In genomic region chr3:101604550-101605223, GRCm38 (mm10) we compare ENCODE assay signal across 8 mouse cellular contexts. TPM values are rescaled to one million over a fixed set of nuclear protein-coding genes. Genes with fewer than 3 reads are reported as not detected.
A peak's percentile ranks its signal among the peaks of the same experiment; 100 is the strongest.
DNase-seq lines count a peak whose midpoint lies in the region; ATAC-seq lines count a peak whose summit lies in the region.

Gene Atp1a1, minus strand, starts transcription at chr3:101604684.

- WGBS in heart, embryonic 14.5 days: under 1% methylated on average over 59 of the region's 64 CpGs
- under 1% methylated on average over 64 of the region's 64 CpGs for WGBS in liver, embryonic 13.5 days (ENCODE audit: insufficient replicate concordance)
- under 1% methylated on average over 64 of the region's 64 CpGs for WGBS in stomach, embryonic 16.5 days

- H3K4me1 ChIP-seq in heart, embryonic 14.5 days (ENCODE audit: control insufficient read depth in 2 of 2, insufficient read depth in 2 of 2, low read length in 2 of 2): peaks cover 7 to 28% of the 10 kb centered on the region in 2 experiments
- H3K4me1 ChIP-seq in liver, embryonic 13.5 days (replicated peaks): peaks cover 54% of the 10 kb centered on the region
- peaks cover 39% of the 10 kb centered on the region for H3K4me1 ChIP-seq in stomach, embryonic 16.5 days (ENCODE audit: control insufficient read depth, insufficient read depth, low read length)

- H3K4me3 ChIP-seq in heart, embryonic 14.5 days (ENCODE audit: control insufficient read depth in 1 of 2, insufficient read depth in 1 of 2, low read depth in 1 of 2, low read length in 2 of 2): peak within 1 kb of the TSS; percentile 77 to 82
- H3K4me3 ChIP-seq in liver, embryonic 13.5 days (replicated peaks): peak within 1 kb of the TSS; percentile 95
- H3K4me3 ChIP-seq in stomach, embryonic 16.5 days (replicated peaks; ENCODE audit: low read length): peak within 1 kb of the TSS; percentile 92

- peak within 1 kb of the TSS; percentile 92 to 99 for H3K27ac ChIP-seq in heart, embryonic 14.5 days (replicated peaks in 1 of 2; ENCODE audit: control insufficient read depth in 1 of 2, insufficient read depth in 1 of 2, low read depth in 2 of 2, low read length in 2 of 2)
- peak within 1 kb of the TSS; percentile 96 for H3K27ac ChIP-seq in liver, embryonic 13.5 days
- H3K27ac ChIP-seq in stomach, embryonic 16.5 days (ENCODE audit: low read length): peak within 1 kb of the TSS; percentile 98

- H3K9me3 ChIP-seq in heart, embryonic 14.5 days (ENCODE audit: control insufficient read depth, low read length): no peaks in the 10 kb centered on the region
- H3K9me3 ChIP-seq in liver, embryonic 13.5 days (replicated peaks): no peaks in the 10 kb centered on the region
- H3K9me3 ChIP-seq in stomach, embryonic 16.5 days (replicated peaks; ENCODE audit: control insufficient read depth, low read length): no peaks in the 10 kb centered on the region

- peak within 1 kb of the TSS; percentile 99 for H3K9ac ChIP-seq in heart, embryonic 14.5 days (ENCODE audit: low read length)
- H3K9ac ChIP-seq in liver, embryonic 13.5 days: peak within 1 kb of the TSS; percentile 96
- peak within 1 kb of the TSS; percentile 97 for H3K9ac ChIP-seq in stomach, embryonic 16.5 days (ENCODE audit: low read length)

- peak; percentile 85 for ATAC-seq in CD4-positive, CD25-positive, alpha-beta regulatory T cell, adult 4 months
- peak; percentile 94 for ATAC-seq in heart, embryonic 14.5 days (ENCODE audit: insufficient number of reproducible peaks, insufficient read depth, low FRiP score, low read depth)
- peak; percentile 92 for ATAC-seq in liver, embryonic 13.5 days (ENCODE audit: low read depth)
- ATAC-seq in stomach, embryonic 16.5 days (ENCODE audit: insufficient read depth, low FRiP score): peak; percentile 97

- DNase-seq in c-Kit-negative CD71-positive TER-119-positive erythroid progenitor cells, embryonic 14.5 days (ENCODE audit: low read depth, low spot score): peak; percentile 93
- peak; percentile 86 for DNase-seq in fibroblast of lung, adult 2 months (ENCODE audit: low read depth)
- DNase-seq in kidney, postnatal 14 days: peak; percentile 99
- DNase-seq in liver, embryonic 13.5 days: peak; percentile 98
- peak; percentile 97 for DNase-seq in neural tube, embryonic 10.5 days (ENCODE audit: extremely low spot score, low spot score)

- no peaks in the 10 kb centered on the region for H3K27me3 ChIP-seq in heart, embryonic 14.5 days (ENCODE audit: control insufficient read depth, insufficient read depth, low read length)
- peaks cover 25% of the 10 kb centered on the region for H3K27me3 ChIP-seq in liver, embryonic 13.5 days
- H3K27me3 ChIP-seq in stomach, embryonic 16.5 days (ENCODE audit: control insufficient read depth, insufficient read depth, low read length): no peaks in the 10 kb centered on the region

- 0 out of 2 replicates have a peak, but pooled peaks cover 2% of the 10 kb centered on the region for H3K36me3 ChIP-seq in heart, embryonic 14.5 days (ENCODE audit: control insufficient read depth, insufficient read depth, low read length)
- no peaks in the 10 kb centered on the region for H3K36me3 ChIP-seq in liver, embryonic 13.5 days
- H3K36me3 ChIP-seq in stomach, embryonic 16.5 days (ENCODE audit: control insufficient read depth, insufficient read depth, low read length): no peaks in the 10 kb centered on the region

- peak within 1 kb of the TSS; percentile 78 for H3K4me2 ChIP-seq in heart, embryonic 14.5 days (ENCODE audit: low read length)
- H3K4me2 ChIP-seq in liver, embryonic 13.5 days: peak within 1 kb of the TSS; percentile 99
- peak within 1 kb of the TSS; percentile 94 for H3K4me2 ChIP-seq in stomach, embryonic 16.5 days (ENCODE audit: low read depth, low read length)

RNA-seq across cellular contexts. Expression of gene Atp1a1, which starts in this region (rescaled TPM):
- polyA plus RNA-seq in CD4-positive, CD25-positive, alpha-beta regulatory T cell, adult 4 months (2017; shearing (Covaris generic)): 1 to 10 TPM; 8.7 to 9.2 TPM
- polyA plus RNA-seq in heart, embryonic 14.5 days (2014; fragmentation: Nextera tagmentation; extraction: Ambion mirVana): 486 and 537 TPM in 2 replicates
- 40.1 and 46.8 TPM in 2 replicates for polyA plus RNA-seq in liver, embryonic 13.5 days (2015; fragmentation: Nextera tagmentation; extraction: Ambion mirVana)
- 149 and 158 TPM in 2 replicates for polyA plus RNA-seq in stomach, embryonic 16.5 days (2015; fragmentation: Nextera tagmentation; extraction: Ambion mirVana)

Comparison
In these comparisons a context has a peak if more than half of its experiments do, and no peak if none do; other contexts are left out.
1. Peak in every context shown above with its lines: DNase-seq, ATAC-seq, H3K4me3 ChIP-seq and H3K27ac ChIP-seq.